Mouse (Mus musculus): ENCODE measurements around the gene Tmem136.

Tmem136 gene

GRCm38 (mm10) chr9:43076163-43076562 lies 40.2 kb downstream of the Tmem136 start:
- DNase-seq (ENCODE audit: low spot score in 2 of 2), result no peak

GRCm38 (mm10) chr9:43074611-43075010 lies 41.8 kb downstream of the Tmem136 start:
- no peak for DNase-seq (ENCODE audit: low spot score in 2 of 2)

- no peak for DNase-seq (ENCODE audit: low spot score in 2 of 2)
Observed at GRCm38 (mm10) chr9:43071741-43072140, 44.6 kb downstream of the Tmem136 start.

- no peak for DNase-seq (ENCODE audit: low spot score in 2 of 2)
Observed at GRCm38 (mm10) chr9:43071176-43071575, 45.2 kb downstream of the Tmem136 start.

GRCm38 (mm10) chr9:43070566-43070965 lies 45.8 kb downstream of the Tmem136 start:
- no peak for DNase-seq (ENCODE audit: low spot score in 2 of 2)

GRCm38 (mm10) chr9:43070153-43070552 lies 46.2 kb downstream of the Tmem136 start:
- DNase-seq (ENCODE audit: low spot score in 2 of 2), result no peak

DNA sequence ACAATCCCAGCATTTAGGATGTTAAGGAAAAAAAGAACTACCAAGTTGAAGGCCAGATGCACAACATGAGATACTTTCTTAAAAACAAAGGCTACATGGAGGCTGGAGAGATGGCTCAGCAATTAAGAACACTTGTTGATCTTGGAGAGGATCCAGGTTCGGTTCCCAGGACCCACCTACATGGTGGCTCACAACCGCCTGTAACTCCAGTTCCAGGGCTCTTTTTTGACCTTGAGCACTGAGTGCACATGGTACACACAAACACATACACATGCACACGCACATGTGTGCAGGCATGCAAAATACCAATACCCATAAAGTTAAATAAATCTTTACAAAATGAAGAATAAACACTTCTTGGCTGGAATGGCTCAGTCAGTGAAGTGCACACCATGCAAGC lies 48.5 kb downstream of the Tmem136 start:
- DNase-seq (ENCODE audit: low spot score in 2 of 2), result no peak

GRCm38 (mm10) chr9:43065231-43065630 lies 51.1 kb downstream of the Tmem136 start:
- DNase-seq (ENCODE audit: low spot score in 2 of 2), result no peak

DNA sequence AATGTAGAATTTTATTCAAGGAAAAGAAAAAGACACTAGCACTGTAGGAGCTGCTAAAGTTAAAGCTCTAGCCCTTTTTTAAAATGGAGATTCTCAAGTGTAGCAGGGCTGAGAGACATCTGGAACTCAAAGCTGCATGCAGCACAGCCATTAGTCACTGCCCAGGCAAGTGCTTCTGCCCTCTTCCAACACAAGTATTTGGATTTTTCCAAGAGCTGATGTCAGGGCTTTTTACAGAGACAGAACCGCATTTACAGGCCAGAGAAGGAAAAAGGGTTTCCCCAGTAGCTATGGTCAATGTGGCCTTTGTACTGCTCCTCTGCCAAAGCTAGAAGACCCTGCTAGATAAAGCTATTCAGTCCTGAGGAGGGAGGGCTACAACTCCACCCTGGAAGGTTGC lies 54.8 kb downstream of the Tmem136 start:
- DNase-seq (ENCODE audit: low spot score in 2 of 2), result no peak

Data from frontal cortex, postnatal 14 days (tissue).